Mouse (Mus musculus) liver, embryonic 16.5 days (tissue): Measurements from ENCODE around the gene Asnsd1. TPM values are rescaled to one million over a fixed set of nuclear protein-coding genes. Genes with fewer than 3 reads are reported as not detected.

ENCODE experiments used
- ATAC-seq: fragments of 200-750 bp; cut with Nextera tagmentation; 2 replicates; pipeline ENCODE4 v1.8.0; 2017; ENCODE audit warnings: low read depth, mild to moderate bottlenecking, moderate number of reproducible peaks, moderate library complexity
- H3K27ac ChIP-seq: fragments of 300-500 bp; sonication (generic); 2 replicates; pipeline ENCODE4 v1.5.1; 2014; ENCODE audit warnings: mild to moderate bottlenecking, low read length
- H3K27me3 ChIP-seq: fragments of 300-500 bp; sonication (generic); 2 replicates; pipeline ENCODE4 v1.6.1; 2014; ENCODE audit warnings: low read depth, low read length, mixed read lengths; ENCODE audit not compliant: control insufficient read depth, insufficient read depth
- H3K36me3 ChIP-seq: fragments of 300-500 bp; sonication (generic); 2 replicates; pipeline ENCODE4 v1.6.1; 2014; ENCODE audit warnings: mild to moderate bottlenecking; ENCODE audit not compliant: control insufficient read depth, insufficient read depth
- H3K4me1 ChIP-seq: fragments of 300-500 bp; sonication (generic); 2 replicates; pipeline ENCODE4 v1.6.1; 2014; ENCODE audit warnings: low read depth, low read length, mixed read lengths; ENCODE audit not compliant: control insufficient read depth
- H3K4me2 ChIP-seq: fragments of 300-500 bp; sonication (generic); 2 replicates; pipeline ENCODE4 v1.6.1; 2014; ENCODE audit warnings: low read depth, low read length, mixed read lengths
- H3K4me3 ChIP-seq: fragments of 300-500 bp; sonication (generic); 2 replicates; pipeline ENCODE4 v1.5.1; 2014; ENCODE audit warnings: low read depth, mild to moderate bottlenecking, low read length
- H3K9ac ChIP-seq: fragments of 300-500 bp; sonication (generic); 2 replicates; pipeline ENCODE4 v1.6.1; 2014; ENCODE audit warnings: low read depth, low read length
- H3K9me3 ChIP-seq: fragments of 300-500 bp; sonication (generic); replicated peaks from 2 replicates; pipeline ENCODE4 v1.6.1; 2016; ENCODE audit warnings: low read length; ENCODE audit not compliant: control insufficient read depth
- WGBS: fragments of 180-500 bp; shearing (Covaris S2); extraction: QIAGEN DNeasy Blood & Tissue Kit; methylation state at CpG from one replicate; pipeline ENCODE4 v1.1.7; 2014; ENCODE audit not compliant: insufficient replicate concordance; 5-methylcytosine and 5-hydroxymethylcytosine counted together
- polyA plus RNA-seq: library from polyadenylated mRNA; unstranded; fragments of >200 nt; fragmentation: Nextera tagmentation; extraction: Ambion mirVana; gene quantifications from 2 replicates; pipeline ENCODE4 v1.2.1, GENCODE M21; 2015

The Asnsd1 gene
- polyA plus RNA-seq, 1 experiment from 2014 or later: 42.2 TPM

DNA sequence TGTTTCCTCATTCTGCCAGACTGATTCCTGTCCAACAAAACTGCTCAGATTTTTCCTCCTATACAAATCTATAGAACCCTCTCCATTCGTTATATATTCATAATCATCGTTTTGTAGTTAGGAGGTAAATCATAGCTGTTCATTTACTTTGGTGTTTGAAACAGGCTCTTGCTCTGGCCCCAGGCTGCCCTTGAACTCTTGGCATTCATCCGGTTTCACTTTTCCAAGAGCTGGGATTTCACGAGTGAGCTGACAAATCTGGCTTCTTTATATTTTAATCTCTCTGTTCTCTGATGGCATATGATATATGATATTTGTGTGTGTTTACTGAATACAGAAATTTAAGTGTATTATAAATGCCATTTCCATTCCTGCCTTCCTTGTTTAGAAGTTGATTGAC, 52.0 kb downstream of the Asnsd1 start:
- H3K9ac ChIP-seq: no peak overlapping the region
- no peak for ATAC-seq
- H3K27me3 ChIP-seq: no peaks in the 10 kb centered on the region
- H3K36me3 ChIP-seq: peaks cover 3% of the 10 kb centered on the region
- H3K9me3 ChIP-seq: no peaks in the 10 kb centered on the region
- H3K4me1 ChIP-seq: peaks cover 6% of the 10 kb centered on the region; the same call in 1 of the 2 replicates
- no peak overlapping the region for H3K4me3 ChIP-seq
- no peak overlapping the region for H3K4me2 ChIP-seq
- WGBS: 72% methylated on average over 4 of the region's 4 CpGs
- H3K27ac ChIP-seq: no peak overlapping the region

DNA sequence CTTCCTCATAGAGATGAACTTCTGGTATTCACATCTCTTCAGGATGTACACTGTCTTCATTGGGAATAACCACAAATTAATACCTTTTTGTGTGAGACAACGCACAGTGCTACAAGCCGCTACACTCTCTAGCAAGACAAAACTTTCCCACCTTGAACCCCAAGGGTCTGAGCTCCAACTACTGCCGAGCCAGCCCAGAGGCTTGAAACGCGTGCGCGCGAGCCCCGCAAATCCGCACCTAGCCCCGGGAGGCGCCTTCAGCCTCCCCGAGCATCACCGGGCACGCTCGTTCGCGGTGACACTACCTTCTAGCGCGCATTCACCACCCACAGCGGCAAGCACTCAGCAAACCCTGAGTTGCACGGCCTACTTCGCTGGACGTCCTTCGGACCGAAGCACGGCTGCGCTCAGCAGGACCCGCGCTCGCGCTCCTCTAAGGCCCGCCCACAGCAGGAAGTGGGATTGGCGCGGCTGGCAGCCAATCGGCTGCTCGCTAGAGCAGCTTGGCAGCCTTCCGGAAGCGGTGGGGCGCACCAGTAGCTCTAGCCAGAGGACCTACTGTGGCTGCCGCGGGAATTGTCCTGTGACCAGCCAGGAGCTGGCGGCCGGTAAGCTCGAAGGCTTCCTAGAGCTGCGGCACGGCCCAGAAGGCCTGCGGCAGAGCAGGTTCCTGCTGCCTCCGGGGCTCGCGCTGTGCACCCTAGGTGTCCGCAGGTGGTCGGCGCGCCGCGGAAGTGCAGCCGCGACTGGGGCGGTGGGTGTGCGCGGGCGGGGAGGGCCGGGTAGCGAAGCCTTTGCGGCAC, 55.8 kb downstream of the Asnsd1 start, which contains the start of the genes Pms1, Ormdl1 and Gm28778:
Gene Pms1 (minus strand): TSS at position 438 of the 803 bp plus-strand sequence.
Gene Ormdl1 (plus strand): TSS at position 515 of the 803 bp plus-strand sequence.
Gene Gm28778 (plus strand): TSS at position 531 of the 803 bp plus-strand sequence.
- ATAC-seq: peak; percentile 100
- Histone ChIP-seq H3K4me2 (peak within 1 kb of the TSS; percentile 87), H3K4me3 (peak within 1 kb of the TSS; percentile 77), H3K36me3 (no peaks in the 10 kb centered on the region; the same call in none of the 2 replicates), H3K9me3 (no peaks in the 10 kb centered on the region), H3K4me1 (peaks cover 6% of the 10 kb centered on the region; the same call in 1 of the 2 replicates), H3K9ac (peak within 1 kb of the TSS; percentile 80), H3K27me3 (no peaks in the 10 kb centered on the region), H3K27ac (peak within 1 kb of the TSS; percentile 88)
- WGBS: under 1% methylated on average over 66 of the region's 66 CpGs

Other genes with a start within 250 kb of the Asnsd1 start
- not detected in 2 replicates for gene 1700019A02Rik, start 165.1 kb downstream of the Asnsd1 start, polyA plus RNA-seq
- gene Pms1, start 55.7 kb downstream of the Asnsd1 start, polyA plus RNA-seq: 6.3 and 7.2 TPM in 2 replicates
- gene Ormdl1, start 55.7 kb downstream of the Asnsd1 start, polyA plus RNA-seq: 23.7 and 26.0 TPM in 2 replicates
- gene Gm28778, start 55.6 kb downstream of the Asnsd1 start, polyA plus RNA-seq: not detected in 2 replicates
- 21.7 and 22.0 TPM in 2 replicates for gene Osgepl1, start 39.1 kb downstream of the Asnsd1 start, polyA plus RNA-seq
- 1.9 TPM in 1 of 2 replicates, not detected in the other for gene Asdurf, start 133 bp downstream of the Asnsd1 start, polyA plus RNA-seq
- gene Gm28551, start 85 bp downstream of the Asnsd1 start, polyA plus RNA-seq: 0.26 and 0.27 TPM in 2 replicates